Mouse (Mus musculus) stomach, postnatal 0 days (tissue): ENCODE results near the gene Otud7a. TPM values are rescaled to one million over a fixed set of nuclear protein-coding genes. Genes with fewer than 3 reads are reported as not detected.

ENCODE experiments used
- ATAC-seq: fragments of 200-750 bp; cut with Nextera tagmentation; 2 replicates; pipeline ENCODE4 v1.8.0; 2017; ENCODE audit not compliant: low FRiP score, low TSS enrichment
- DNase-seq: peaks from one replicate; pipeline ENCODE4 v3.0.0-alpha.2; 2016; ENCODE audit warnings: low spot score
- H3K27ac ChIP-seq: fragments of 300-500 bp; sonication (generic); replicated peaks from 2 replicates; pipeline ENCODE4 v1.5.1; 2014; ENCODE audit warnings: mild to moderate bottlenecking, control low read depth
- H3K27me3 ChIP-seq: fragments of 300-500 bp; sonication (generic); 2 replicates; pipeline ENCODE4 v1.6.1; 2014; ENCODE audit warnings: low read length; ENCODE audit not compliant: control insufficient read depth, insufficient read depth
- H3K36me3 ChIP-seq: fragments of 300-500 bp; sonication (generic); 2 replicates; pipeline ENCODE4 v1.6.1; 2014; ENCODE audit warnings: low read length, mixed read lengths; ENCODE audit not compliant: control insufficient read depth, insufficient read depth
- H3K4me1 ChIP-seq: fragments of 300-500 bp; sonication (generic); replicated peaks from 2 replicates; pipeline ENCODE4 v1.6.1; 2014; ENCODE audit warnings: antibody characterized with exemption; ENCODE audit not compliant: control insufficient read depth, insufficient read depth
- H3K4me2 ChIP-seq: fragments of 300-500 bp; sonication (generic); replicated peaks from 2 replicates; pipeline ENCODE4 v1.6.1; 2014; ENCODE audit warnings: low read depth, mild to moderate bottlenecking, control low read depth, moderate library complexity
- H3K4me3 ChIP-seq: fragments of 300-500 bp; sonication (generic); 2 replicates; pipeline ENCODE4 v1.5.1; 2014; ENCODE audit warnings: low read depth, low read length, control low read depth
- H3K9ac ChIP-seq: fragments of 300-500 bp; sonication (generic); 2 replicates; pipeline ENCODE4 v1.6.1; 2014; ENCODE audit warnings: mild to moderate bottlenecking, low read length, control low read depth, mixed read lengths
- H3K9me3 ChIP-seq: fragments of 300-500 bp; sonication (generic); 2 replicates; pipeline ENCODE4 v1.6.1; 2016; ENCODE audit warnings: low read length; ENCODE audit not compliant: control insufficient read depth
- CTCF ChIP-seq: IDR thresholded peaks from 2 replicates; pipeline ENCODE4 v1.5.1; 2016; ENCODE audit warnings: antibody characterized with exemption, low read depth, mild to moderate bottlenecking, moderate library complexity
- EP300 ChIP-seq: optimal IDR thresholded peaks from 2 replicates; pipeline ENCODE3; 2016; ENCODE audit warnings: antibody characterized with exemption
- WGBS: fragments of 180-500 bp; shearing (Covaris S2); extraction: QIAGEN DNeasy Blood & Tissue Kit; methylation state at CpG from one replicate; pipeline ENCODE4 v1.1.7; 2014; 5-methylcytosine and 5-hydroxymethylcytosine counted together
- polyA plus RNA-seq: library from polyadenylated mRNA; unstranded; fragments of >200 nt; fragmentation: Nextera tagmentation; extraction: Ambion mirVana; gene quantifications from 2 replicates; pipeline ENCODE4 v1.2.1, GENCODE M21; 2015

Gene Otud7a
- polyA plus RNA-seq, 1 experiment from 2014 or later: 0.13 TPM

DNA sequence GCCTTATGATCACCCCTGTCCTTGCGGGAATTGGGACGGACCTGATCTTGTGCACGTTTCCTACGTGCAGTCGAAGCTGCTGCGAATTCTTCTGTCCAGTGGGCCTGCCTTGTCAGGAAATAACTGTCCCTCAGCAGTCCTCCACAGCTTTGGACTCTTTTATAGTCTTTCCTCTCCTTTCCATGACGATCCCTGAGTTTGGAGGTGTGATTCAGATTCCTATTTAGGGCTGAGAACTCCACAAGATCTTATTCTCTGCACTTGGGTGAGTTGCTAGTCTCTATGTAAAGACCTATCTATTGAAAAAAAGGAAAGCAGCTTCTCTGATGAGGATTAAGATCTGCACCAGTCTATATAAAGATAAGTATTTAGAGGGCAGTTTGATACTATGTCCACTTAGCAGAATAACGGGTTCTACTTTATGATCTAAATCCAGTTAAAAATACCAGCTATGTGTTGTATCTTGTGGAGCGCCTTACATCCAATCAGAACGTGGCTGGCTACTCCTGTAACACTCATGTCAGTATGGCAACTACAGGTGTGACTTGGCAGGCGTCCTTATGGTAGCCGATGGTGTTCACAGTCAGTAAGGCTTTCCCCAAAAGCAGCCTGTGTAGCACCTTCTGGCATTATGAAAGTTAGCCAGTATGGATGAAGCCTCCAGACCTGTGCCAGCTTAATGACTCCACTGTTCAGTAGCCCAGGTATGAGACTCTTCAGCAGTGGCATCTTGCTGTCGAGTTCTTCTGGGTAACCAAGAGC is 274.8 kb downstream of the Otud7a start:
- Histone ChIP-seq H3K4me3 (no peak overlapping the region), H3K9me3 (no peaks in the 10 kb centered on the region), H3K4me1 (no peaks in the 10 kb centered on the region), H3K27ac (no peak overlapping the region), H3K4me2 (no peak overlapping the region), H3K36me3 (no peaks in the 10 kb centered on the region), H3K9ac (no peak overlapping the region), H3K27me3 (no peaks in the 10 kb centered on the region)
- TF ChIP-seq EP300: no peak
- TF ChIP-seq CTCF: no peak
- no peak for DNase-seq
- no peak for ATAC-seq
- WGBS: 81% methylated on average over 13 of the region's 13 CpGs

- no peak for ATAC-seq
Measured at GRCm38 (mm10) chr7:63720682-63721081, 276.1 kb downstream of the Otud7a start.

GRCm38 (mm10) chr7:63725040-63725729 is 280.6 kb downstream of the Otud7a start:
- Histone ChIP-seq H3K27me3 (no peaks in the 10 kb centered on the region), H3K9ac (no peak overlapping the region), H3K4me1 (no peaks in the 10 kb centered on the region), H3K4me3 (no peak overlapping the region), H3K27ac (no peak overlapping the region), H3K9me3 (no peaks in the 10 kb centered on the region), H3K36me3 (no peaks in the 10 kb centered on the region), H3K4me2 (no peak overlapping the region)
- WGBS: 63% methylated on average over 6 of the region's 6 CpGs
- ATAC-seq (no peak), DNase-seq (no peak)
- TF ChIP-seq CTCF: no peak
- no peak for TF ChIP-seq EP300

More at GRCm38 (mm10) chr7:63720682-63721081, 276.1 kb downstream of the Otud7a start:
- DNase-seq: no peak
- H3K36me3 ChIP-seq: no peaks in the 10 kb centered on the region
- no peak overlapping the region for H3K4me2 ChIP-seq
- H3K4me3 ChIP-seq: no peak overlapping the region
- no peak overlapping the region for H3K27ac ChIP-seq
- H3K9ac ChIP-seq: no peak overlapping the region
- no peaks in the 10 kb centered on the region for H3K4me1 ChIP-seq
- H3K27me3 ChIP-seq: no peaks in the 10 kb centered on the region
- H3K9me3 ChIP-seq: no peaks in the 10 kb centered on the region
- TF ChIP-seq CTCF (no peak), EP300 (no peak)
- 36% methylated on average over 2 of the region's 2 CpGs for WGBS

DNA sequence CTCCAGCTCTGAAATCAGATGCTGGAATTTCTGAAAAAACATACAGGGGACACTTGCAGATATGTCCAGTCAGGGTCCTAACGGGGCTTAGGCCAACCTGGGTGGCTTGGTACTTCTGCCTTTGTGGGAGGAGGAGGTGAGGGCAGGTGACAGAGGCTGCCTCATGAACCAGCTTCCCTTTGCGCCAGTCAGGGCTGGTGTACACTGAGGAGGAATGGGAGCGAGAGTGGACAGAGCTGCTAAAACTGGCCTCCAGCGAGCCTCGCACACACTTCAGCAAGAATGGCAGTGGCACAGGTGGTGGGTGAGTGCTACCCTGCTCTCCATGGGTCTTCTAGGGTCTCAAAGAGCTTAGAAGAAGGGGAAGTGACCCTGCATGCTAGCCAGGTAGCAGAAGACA is 285.1 kb downstream of the Otud7a start:
- ATAC-seq (no peak), DNase-seq (no peak)
- no peak for TF ChIP-seq EP300
- no peak for TF ChIP-seq CTCF
- Histone ChIP-seq H3K9me3 (no peaks in the 10 kb centered on the region), H3K4me1 (no peaks in the 10 kb centered on the region), H3K27ac (no peak overlapping the region), H3K27me3 (no peaks in the 10 kb centered on the region), H3K36me3 (no peaks in the 10 kb centered on the region), H3K4me3 (no peak overlapping the region), H3K9ac (no peak overlapping the region), H3K4me2 (no peak overlapping the region)
- WGBS: 83% methylated on average over 5 of the region's 5 CpGs

- Histone ChIP-seq H3K36me3 (no peaks in the 10 kb centered on the region), H3K4me3 (no peak overlapping the region), H3K4me1 (no peaks in the 10 kb centered on the region), H3K9ac (no peak overlapping the region), H3K27me3 (no peaks in the 10 kb centered on the region), H3K9me3 (no peaks in the 10 kb centered on the region), H3K4me2 (no peak overlapping the region), H3K27ac (no peak overlapping the region)
- DNase-seq (no peak), ATAC-seq (no peak)
- TF ChIP-seq CTCF (no peak), EP300 (no peak)
Measured at GRCm38 (mm10) chr7:63730012-63730411, 285.5 kb downstream of the Otud7a start.

DNA sequence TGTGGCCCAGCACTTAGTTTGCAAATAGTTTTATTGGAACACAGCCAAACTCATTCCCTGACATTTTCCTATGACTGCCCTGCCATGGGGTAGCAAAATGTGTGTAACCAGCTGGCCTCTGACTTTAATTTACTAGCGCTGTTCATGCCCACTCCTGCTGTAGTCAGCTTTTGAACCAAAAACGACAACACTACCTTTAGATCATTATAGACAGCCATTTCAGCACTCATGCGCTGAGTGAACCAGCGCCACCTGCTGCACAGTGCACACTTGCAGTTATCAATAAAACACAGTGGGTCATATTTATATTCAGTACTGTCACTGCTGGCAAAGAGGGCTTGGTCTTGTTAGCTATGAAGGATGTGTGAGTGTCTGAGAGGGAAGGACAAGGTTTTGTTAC is 293.2 kb downstream of the Otud7a start:
- DNase-seq: peak; percentile 22
- WGBS: 62% methylated on average over 4 of the region's 4 CpGs
- no peak for TF ChIP-seq EP300
- TF ChIP-seq CTCF: peak; percentile 67

More for the DNA sequence above, 293.2 kb downstream of the Otud7a start:
- H3K4me3 ChIP-seq: no peak overlapping the region
- H3K4me1 ChIP-seq: no peaks in the 10 kb centered on the region
- no peak for ATAC-seq
- no peak overlapping the region for H3K9ac ChIP-seq
- no peaks in the 10 kb centered on the region for H3K36me3 ChIP-seq
- no peaks in the 10 kb centered on the region for H3K27me3 ChIP-seq
- no peaks in the 10 kb centered on the region for H3K9me3 ChIP-seq
- no peak overlapping the region for H3K4me2 ChIP-seq
- no peak overlapping the region for H3K27ac ChIP-seq
